Comparison of ENCODE assay signal across 12 mouse cellular contexts in genomic region chr4:134361215-134361614, GRCm38 (mm10). TPM values are rescaled to one million over a fixed set of nuclear protein-coding genes. Genes with fewer than 3 reads are reported as not detected.
A peak's percentile ranks its signal among the peaks of the same experiment; 100 is the strongest.
DNase-seq lines count a peak whose midpoint lies in the region; ATAC-seq and TF ChIP-seq lines count a peak whose summit lies in the region.
"Had no signal": no experiment of that assay in that cellular context is flagged by ENCODE, and none has a peak within 500 bp of the region (broad histone marks: within the 10 kb centered on the region; RNA-seq: fewer than 3 reads in every experiment).

No protein-coding gene starts in this region.

- no peaks in the 10 kb centered on the region for H3K36me3 ChIP-seq in lung, postnatal 0 days (ENCODE audit: insufficient read depth, low read length)
- no peaks in the 10 kb centered on the region for H3K36me3 ChIP-seq in stomach, embryonic 15.5 days
- H3K36me3 ChIP-seq in midbrain, embryonic 16.5 days (ENCODE audit: control insufficient read depth, insufficient read depth, low read length), result no peaks in the 10 kb centered on the region

- H3K4me1 ChIP-seq in lung, postnatal 0 days (ENCODE audit: insufficient read depth, low read depth, low read length), result 0 out of 2 replicates have a peak, but pooled peaks cover 4% of the 10 kb centered on the region
- peaks cover 11% of the 10 kb centered on the region for H3K4me1 ChIP-seq in stomach, embryonic 15.5 days
- peaks cover 11% of the 10 kb centered on the region; the same call in 1 of the 2 replicates for H3K4me1 ChIP-seq in midbrain, embryonic 16.5 days (ENCODE audit: control insufficient read depth, insufficient read depth, low read length)

- no peak overlapping the region for H3K27ac ChIP-seq in lung, postnatal 0 days (ENCODE audit: low read length)
- H3K27ac ChIP-seq in stomach, embryonic 15.5 days, result no peak overlapping the region; the same call in 1 of the 2 replicates
- no peak overlapping the region for H3K27ac ChIP-seq in midbrain, embryonic 16.5 days (ENCODE audit: low read length)

- WGBS in lung, postnatal 0 days, result 28% methylated on average over 5 of the region's 5 CpGs
- WGBS in stomach, embryonic 15.5 days, result 27% methylated on average over 5 of the region's 5 CpGs
- WGBS in midbrain, embryonic 16.5 days, result 52% methylated on average over 5 of the region's 5 CpGs

- 0 out of 2 replicates have a peak, but pooled peaks have one; percentile 11 for ATAC-seq in lung, postnatal 0 days
- peak; percentile 60 for ATAC-seq in inflammation-experienced regulatory T-cells, adult 6 months
- ATAC-seq in stomach, embryonic 15.5 days (ENCODE audit: insufficient read depth, low FRiP score, low read depth), result peak; percentile 23; the same call in 1 of the 2 replicates
- ATAC-seq in midbrain, embryonic 16.5 days, result no peak
- ATAC-seq: Patski had no signal

- no peak overlapping the region for H3K4me3 ChIP-seq in lung, postnatal 0 days (ENCODE audit: low read depth, low read length)
- H3K4me3 ChIP-seq in stomach, embryonic 15.5 days (replicated peaks), result no peak overlapping the region
- no peak overlapping the region for H3K4me3 ChIP-seq in midbrain, embryonic 16.5 days (ENCODE audit: low read depth, low read length)

- no peaks in the 10 kb centered on the region for H3K9me3 ChIP-seq in lung, postnatal 0 days (ENCODE audit: low read length)
- H3K9me3 ChIP-seq in stomach, embryonic 15.5 days, result no peaks in the 10 kb centered on the region
- H3K9me3 ChIP-seq in midbrain, embryonic 16.5 days (replicated peaks; ENCODE audit: control insufficient read depth, low read length, poor library complexity, severe bottlenecking), result no peaks in the 10 kb centered on the region

- peak; percentile 39 for DNase-seq in embryo, embryonic 10 days (ENCODE audit: low spot score)
- DNase-seq in embryo, embryonic 9.5 days (ENCODE audit: extremely low spot score), result no peak
- DNase-seq in lung, postnatal 0 days (ENCODE audit: low spot score), result no peak
- no peak for DNase-seq in lung, postnatal 10 days
- no peak for DNase-seq in urinary bladder, adult 18-20 months (ENCODE audit: low spot score in 2 of 2)
- DNase-seq: cerebellum, adult 9-11 months; gastrocnemius, postnatal 36 days; kidney, adult 9 months had no signal

- H3K27me3 ChIP-seq in lung, postnatal 0 days (replicated peaks; ENCODE audit: insufficient read depth, low read length), result no peaks in the 10 kb centered on the region
- no peaks in the 10 kb centered on the region for H3K27me3 ChIP-seq in stomach, embryonic 15.5 days (replicated peaks)
- no peaks in the 10 kb centered on the region for H3K27me3 ChIP-seq in midbrain, embryonic 16.5 days (ENCODE audit: control insufficient read depth, insufficient read depth, low read depth, low read length)
- H3K27me3 ChIP-seq: Patski had no signal

- no peak for TF ChIP-seq CTCF in lung, postnatal 0 days (IDR thresholded peaks at IDR 0.05)

- TF ChIP-seq EP300 in lung, postnatal 0 days (IDR thresholded peaks at IDR 0.05), result no peak

- H3K9ac ChIP-seq in lung, postnatal 0 days (replicated peaks; ENCODE audit: low read depth), result no peak overlapping the region
- H3K9ac ChIP-seq in stomach, embryonic 15.5 days, result no peak overlapping the region
- no peak overlapping the region for H3K9ac ChIP-seq in midbrain, embryonic 16.5 days (ENCODE audit: low read depth, low read length)

- H3K4me2 ChIP-seq in lung, postnatal 0 days (replicated peaks; ENCODE audit: low read depth, low read length), result no peak overlapping the region
- H3K4me2 ChIP-seq in stomach, embryonic 15.5 days, result no peak overlapping the region
- no peak overlapping the region for H3K4me2 ChIP-seq in midbrain, embryonic 16.5 days (ENCODE audit: low read length)

RNA-seq across cellular contexts. Expression of gene Slc30a2, which starts 18.2 kb away (rescaled TPM):
- polyA plus RNA-seq in lung, postnatal 0 days (2015; fragmentation: Nextera tagmentation; extraction: Ambion mirVana), result 0.79 and 1.1 TPM in 2 replicates
- polyA plus RNA-seq in inflammation-experienced regulatory T-cells, adult 6 months (2017; shearing (Covaris generic)), result under 1 TPM; 0.21 to 0.34 (median 0.29) TPM
- 0.75 and 0.86 TPM in 2 replicates for polyA plus RNA-seq in stomach, embryonic 15.5 days (2015; fragmentation: Nextera tagmentation; extraction: Ambion mirVana)
- 0.26 and 0.30 TPM in 2 replicates for polyA plus RNA-seq in midbrain, embryonic 16.5 days (2015; fragmentation: Nextera tagmentation; extraction: Ambion mirVana)
- polyA plus RNA-seq: Patski had no signal

RNA-seq across cellular contexts. Expression of gene Extl1, which starts 22.4 kb away (rescaled TPM):
- 0.82 and 1.3 TPM in 2 replicates for polyA plus RNA-seq in lung, postnatal 0 days (2015; fragmentation: Nextera tagmentation; extraction: Ambion mirVana)
- 1 to 10 TPM in 2 of 3 experiments, under 1 TPM in 1; 0.21 to 1.3 (median 1.0) TPM for polyA plus RNA-seq in inflammation-experienced regulatory T-cells, adult 6 months (2017; shearing (Covaris generic))
- polyA plus RNA-seq in stomach, embryonic 15.5 days (2015; fragmentation: Nextera tagmentation; extraction: Ambion mirVana), result 1.0 and 1.1 TPM in 2 replicates
- 0.45 and 0.58 TPM in 2 replicates for polyA plus RNA-seq in midbrain, embryonic 16.5 days (2015; fragmentation: Nextera tagmentation; extraction: Ambion mirVana)

RNA-seq across cellular contexts. Expression of gene Pafah2, which starts 34.9 kb away (rescaled TPM):
- 14.1 and 16.2 TPM in 2 replicates for polyA plus RNA-seq in lung, postnatal 0 days (2015; fragmentation: Nextera tagmentation; extraction: Ambion mirVana)
- 1 to 10 TPM in 2 of 3 experiments, under 1 TPM in 1; 0.80 to 1.5 (median 1.2) TPM for polyA plus RNA-seq in inflammation-experienced regulatory T-cells, adult 6 months (2017; shearing (Covaris generic))
- polyA plus RNA-seq in stomach, embryonic 15.5 days (2015; fragmentation: Nextera tagmentation; extraction: Ambion mirVana), result 17.8 and 20.9 TPM in 2 replicates
- polyA plus RNA-seq in midbrain, embryonic 16.5 days (2015; fragmentation: Nextera tagmentation; extraction: Ambion mirVana), result 7.5 and 8.8 TPM in 2 replicates

RNA-seq across cellular contexts. Expression of gene Trim63, which starts 46.3 kb away (rescaled TPM):
- 0.75 and 1.3 TPM in 2 replicates for polyA plus RNA-seq in lung, postnatal 0 days (2015; fragmentation: Nextera tagmentation; extraction: Ambion mirVana)
- not detected for polyA plus RNA-seq in inflammation-experienced regulatory T-cells, adult 6 months (2017; shearing (Covaris generic))
- polyA plus RNA-seq in stomach, embryonic 15.5 days (2015; fragmentation: Nextera tagmentation; extraction: Ambion mirVana), result 0.41 and 0.52 TPM in 2 replicates
- polyA plus RNA-seq in midbrain, embryonic 16.5 days (2015; fragmentation: Nextera tagmentation; extraction: Ambion mirVana), result 0.45 and 0.62 TPM in 2 replicates
